Mouse (Mus musculus) C2C12 (cell line): ENCODE measurements around the gene Mmp10. TPM values are rescaled to one million over a fixed set of nuclear protein-coding genes. Genes with fewer than 3 reads are reported as not detected.

ENCODE experiments used
- H3K27me3 ChIP-seq: one replicate; pipeline ENCODE4 v1.6.1; 2011; ENCODE audit not compliant: control insufficient read depth, insufficient read depth, insufficient read length
- H3K36me3 ChIP-seq: one replicate; pipeline ENCODE4 v1.6.1; 2011; ENCODE audit not compliant: control insufficient read depth, insufficient read depth
- H3K4me3 ChIP-seq: one replicate; pipeline ENCODE4 v1.5.1; 2011; ENCODE audit warnings: mild to moderate bottlenecking, control low read depth; ENCODE audit not compliant: poor library complexity, insufficient read depth, severe bottlenecking
- H3K79me2 ChIP-seq: one replicate; pipeline ENCODE4 v1.6.1; 2011; ENCODE audit not compliant: control insufficient read depth, insufficient read depth
- H3K79me3 ChIP-seq: one replicate; pipeline ENCODE4 v1.6.1; 2011; ENCODE audit warnings: low read depth, control low read depth
- H3ac ChIP-seq: one replicate; pipeline ENCODE3; 2011; ENCODE audit warnings: low read depth; ENCODE audit not compliant: control insufficient read depth, insufficient read length
- CEBPB ChIP-seq: IDR thresholded peaks from one replicate; pipeline ENCODE4 v1.6.1; 2011; ENCODE audit warnings: low read depth, mild to moderate bottlenecking, control low read depth, moderate library complexity
- CTCF ChIP-seq: IDR thresholded peaks from one replicate; pipeline ENCODE4 v1.5.1; 2011; ENCODE audit not compliant: control insufficient read depth, insufficient read depth, insufficient read length
- FOSL1 ChIP-seq: IDR thresholded peaks from one replicate; pipeline ENCODE4 v1.8.0; 2011; ENCODE audit warnings: mild to moderate bottlenecking, low read length; ENCODE audit not compliant: poor library complexity, insufficient read depth, severe bottlenecking
- MAX ChIP-seq: IDR thresholded peaks from one replicate; pipeline ENCODE4 v1.6.1; 2011; ENCODE audit warnings: mild to moderate bottlenecking, control low read depth
- MYOD1 ChIP-seq: IDR thresholded peaks from one replicate; pipeline ENCODE4 v1.6.1; 2011; ENCODE audit warnings: low read depth; ENCODE audit not compliant: control insufficient read depth, insufficient read length
- MYOG ChIP-seq: IDR thresholded peaks from one replicate; pipeline ENCODE4 v1.6.1; 2011; ENCODE audit not compliant: control insufficient read depth, insufficient read length; ENCODE audit errors: extremely low read depth
- USF1 ChIP-seq: IDR thresholded peaks from one replicate; pipeline ENCODE4 v1.6.1; 2011; ENCODE audit warnings: low read depth, mild to moderate bottlenecking, control low read depth, moderate library complexity
- long read RNA-seq, 2 experiments: library from polyadenylated mRNA; unstranded; transcript quantifications; one replicate each; pipeline ENCODE4 v2.0.0; 2019 to 2020
- polyA plus RNA-seq: library from polyadenylated mRNA; unstranded; fragments of >200 nt; fragmentation: generic; extraction: Trizol; gene quantifications from one replicate; pipeline ENCODE4 v1.2.1, GENCODE M21; 2012; ENCODE audit warnings: missing spikeins

The Mmp10 gene
- 0.21 TPM for polyA plus RNA-seq
- long read RNA-seq, experiment 1 = 0 reads
- long read RNA-seq, experiment 2, partial matches to known transcripts = 0 of 1 reads
- long read RNA-seq, experiment 2, other reads (novel, unspliced or antisense) = 0 of 1 reads

GRCm38 (mm10) chr9:7502051-7502450 is at the start of gene Mmp10:
Gene Mmp10 (plus strand): TSS chr9:7502352.
- no peaks in the 10 kb centered on the region for H3K79me3 ChIP-seq
- no peak within 1 kb of the TSS for H3K4me3 ChIP-seq
- H3K79me2 ChIP-seq = no peaks in the 10 kb centered on the region
- no peaks in the 10 kb centered on the region for H3K27me3 ChIP-seq
- no peaks in the 10 kb centered on the region for H3K36me3 ChIP-seq
- no peak within 1 kb of the TSS for H3ac ChIP-seq
- TF ChIP-seq MYOD1 (no peak), CEBPB (no peak), FOSL1 (no peak), USF1 (no peak), MYOG (no peak), MAX (no peak), CTCF (no peak)

GRCm38 (mm10) chr9:7453302-7453701 is 48.9 kb upstream of the Mmp10 start:
- no peaks in the 10 kb centered on the region for H3K27me3 ChIP-seq
- no peaks in the 10 kb centered on the region for H3K79me2 ChIP-seq
- no peak overlapping the region for H3K4me3 ChIP-seq
- H3K36me3 ChIP-seq = no peaks in the 10 kb centered on the region
- H3K79me3 ChIP-seq = no peaks in the 10 kb centered on the region
- no peak for TF ChIP-seq FOSL1
- no peak for TF ChIP-seq USF1
- no peak for TF ChIP-seq MYOG
- TF ChIP-seq CEBPB = no peak
- TF ChIP-seq CTCF = no peak
- TF ChIP-seq MYOD1 = no peak
- no peak overlapping the region for H3ac ChIP-seq

GRCm38 (mm10) chr9:7470262-7470661 is 31.9 kb upstream of the Mmp10 start:
- Histone ChIP-seq H3K4me3 (no peak overlapping the region), H3K36me3 (no peaks in the 10 kb centered on the region), H3K27me3 (no peaks in the 10 kb centered on the region), H3K79me2 (no peaks in the 10 kb centered on the region), H3K79me3 (no peaks in the 10 kb centered on the region), H3ac (no peak overlapping the region)
- TF ChIP-seq CEBPB (no peak), FOSL1 (no peak), USF1 (no peak), MAX (no peak)

- Histone ChIP-seq H3K4me3 (no peak overlapping the region), H3K27me3 (no peaks in the 10 kb centered on the region), H3K79me2 (no peaks in the 10 kb centered on the region), H3ac (no peak overlapping the region), H3K79me3 (no peaks in the 10 kb centered on the region), H3K36me3 (no peaks in the 10 kb centered on the region)
- TF ChIP-seq CEBPB = no peak
- TF ChIP-seq CTCF = no peak
- TF ChIP-seq MYOD1 = no peak
- no peak for TF ChIP-seq FOSL1
- TF ChIP-seq MAX = no peak
Measured at GRCm38 (mm10) chr9:7483684-7484394, 18.3 kb upstream of the Mmp10 start.

- Histone ChIP-seq H3K36me3 (no peaks in the 10 kb centered on the region), H3K27me3 (no peaks in the 10 kb centered on the region), H3K79me3 (no peaks in the 10 kb centered on the region), H3ac (no peak overlapping the region), H3K4me3 (no peak overlapping the region), H3K79me2 (no peaks in the 10 kb centered on the region)
- TF ChIP-seq MAX (no peak), FOSL1 (no peak), MYOG (no peak), MYOD1 (no peak), USF1 (no peak)
Measured at GRCm38 (mm10) chr9:7501138-7501537, 1.0 kb upstream of the Mmp10 start.

GRCm38 (mm10) chr9:7507321-7507876 is 5.2 kb downstream of the Mmp10 start:
- TF ChIP-seq CTCF = no peak
- no peak for TF ChIP-seq MYOD1
- TF ChIP-seq USF1 = no peak
- TF ChIP-seq MAX = no peak
- no peak for TF ChIP-seq FOSL1
- TF ChIP-seq MYOG = no peak
- no peak for TF ChIP-seq CEBPB
- H3K79me3 ChIP-seq = no peaks in the 10 kb centered on the region
- H3K27me3 ChIP-seq = no peaks in the 10 kb centered on the region
- H3ac ChIP-seq = no peak overlapping the region
- no peaks in the 10 kb centered on the region for H3K79me2 ChIP-seq
- H3K36me3 ChIP-seq = no peaks in the 10 kb centered on the region
- H3K4me3 ChIP-seq = no peak overlapping the region
